ENCODE assay signal across 9 mouse cellular contexts in the genomic region with DNA sequence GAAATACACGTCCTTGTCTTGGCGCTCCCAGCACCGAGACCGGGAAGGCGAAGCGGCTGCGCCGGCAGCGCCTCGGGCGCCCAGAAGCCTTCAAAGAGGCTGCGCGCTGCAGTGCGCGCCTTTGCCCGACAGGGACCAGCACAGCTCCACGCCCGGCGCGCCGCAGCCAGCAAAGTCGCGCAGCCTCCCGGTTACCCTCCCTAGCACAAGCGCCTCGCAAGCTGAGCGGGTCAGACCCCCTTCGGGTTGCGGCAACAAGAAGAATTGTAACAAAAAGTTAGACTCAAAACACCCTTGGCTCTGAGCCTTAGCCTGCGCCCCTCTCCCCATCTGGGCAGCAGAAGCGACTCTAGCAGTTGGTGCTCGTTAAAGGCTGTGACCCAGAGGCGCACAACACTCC. TPM values are rescaled to one million over a fixed set of nuclear protein-coding genes. Genes with fewer than 3 reads are reported as not detected.
DNase-seq lines count a peak whose midpoint lies in the region; ATAC-seq and TF ChIP-seq lines count a peak whose summit lies in the region.
"Had no signal": no experiment of that assay in that cellular context is flagged by ENCODE, and none has a peak within 500 bp of the region (broad histone marks: within the 10 kb centered on the region; RNA-seq: fewer than 3 reads in every experiment).

No protein-coding gene starts in this region.

- H3K9ac ChIP-seq in embryonic facial prominence, embryonic 14.5 days (ENCODE audit: low read depth, low read length): peak overlapping the region; percentile 79
- peak overlapping the region; percentile 72 for H3K9ac ChIP-seq in heart, embryonic 11.5 days (ENCODE audit: low read depth, low read length)
- peak overlapping the region; percentile 59 for H3K9ac ChIP-seq in kidney, embryonic 15.5 days
- H3K9ac ChIP-seq in liver, embryonic 14.5 days (replicated peaks): peak overlapping the region; percentile 43; the same call in 1 of the 2 replicates
- H3K9ac ChIP-seq in neural tube, embryonic 11.5 days (ENCODE audit: low read length): peak overlapping the region; percentile 68
- peak overlapping the region; percentile 68 for H3K9ac ChIP-seq in stomach, embryonic 14.5 days (replicated peaks; ENCODE audit: low read depth, low read length)

- TF ChIP-seq CTCF in liver, embryonic 14.5 days (IDR thresholded peaks at IDR 0.05; ENCODE audit: low read depth): peak; percentile 68

- no peak for TF ChIP-seq EP300 in liver, embryonic 14.5 days (IDR thresholded peaks at IDR 0.05; ENCODE audit: low read depth)

- peak overlapping the region; percentile 72 for H3K4me3 ChIP-seq in embryonic facial prominence, embryonic 14.5 days (ENCODE audit: low read depth, low read length)
- peak overlapping the region; percentile 62 for H3K4me3 ChIP-seq in heart, embryonic 11.5 days (ENCODE audit: low read depth, low read length)
- H3K4me3 ChIP-seq in kidney, embryonic 15.5 days (replicated peaks): peak overlapping the region; percentile 65
- H3K4me3 ChIP-seq in liver, embryonic 14.5 days (ENCODE audit: insufficient read depth in 1 of 2, low read depth in 2 of 2, low read length in 2 of 2): peak overlapping the region; percentile 50 to 61
- peak overlapping the region; percentile 73 for H3K4me3 ChIP-seq in neural tube, embryonic 11.5 days (ENCODE audit: low read depth, low read length)
- H3K4me3 ChIP-seq in stomach, embryonic 14.5 days (ENCODE audit: low read depth, low read length): peak overlapping the region; percentile 62

- H3K4me1 ChIP-seq in embryonic facial prominence, embryonic 14.5 days (ENCODE audit: control insufficient read depth, insufficient read depth, low read length): peaks cover 10% of the 10 kb centered on the region
- H3K4me1 ChIP-seq in heart, embryonic 11.5 days (ENCODE audit: control insufficient read depth, insufficient read depth, low read length): peaks cover 22% of the 10 kb centered on the region
- H3K4me1 ChIP-seq in kidney, embryonic 15.5 days: peaks cover 82% of the 10 kb centered on the region
- no peaks in the 10 kb centered on the region; a peak in 2 of 4 replicates for H3K4me1 ChIP-seq in liver, embryonic 14.5 days (replicated peaks; ENCODE audit: control insufficient read depth in 2 of 2, insufficient read depth in 2 of 2, low read length in 1 of 2)
- peaks cover 37% of the 10 kb centered on the region for H3K4me1 ChIP-seq in neural tube, embryonic 11.5 days (ENCODE audit: control insufficient read depth, insufficient read depth, low read length)
- peaks cover 20% of the 10 kb centered on the region; the same call in 1 of the 2 replicates for H3K4me1 ChIP-seq in stomach, embryonic 14.5 days (ENCODE audit: control insufficient read depth, insufficient read depth, low read length)

- H3K27ac ChIP-seq in embryonic facial prominence, embryonic 14.5 days (replicated peaks; ENCODE audit: low read depth, low read length): peak overlapping the region; percentile 76; the same call in 1 of the 2 replicates
- H3K27ac ChIP-seq in heart, embryonic 11.5 days (ENCODE audit: low read depth, low read length): no peak overlapping the region
- H3K27ac ChIP-seq in kidney, embryonic 15.5 days: peak overlapping the region; percentile 85
- H3K27ac ChIP-seq in liver, embryonic 14.5 days: no peak overlapping the region
- H3K27ac ChIP-seq in neural tube, embryonic 11.5 days (ENCODE audit: low read depth, low read length): peak overlapping the region; percentile 60; the same call in 1 of the 2 replicates
- H3K27ac ChIP-seq in stomach, embryonic 14.5 days (ENCODE audit: low read length): peak overlapping the region; percentile 55; the same call in 1 of the 2 replicates

- WGBS in embryonic facial prominence, embryonic 14.5 days: under 1% methylated on average over 33 of the region's 33 CpGs
- WGBS in heart, embryonic 11.5 days (ENCODE audit: insufficient replicate concordance): under 1% methylated on average over 33 of the region's 33 CpGs
- WGBS in kidney, embryonic 15.5 days: under 1% methylated on average over 33 of the region's 33 CpGs
- WGBS in liver, embryonic 14.5 days (ENCODE audit: insufficient replicate concordance): under 1% methylated on average over 33 of the region's 33 CpGs
- WGBS in neural tube, embryonic 11.5 days: 0% methylated on average over 33 of the region's 33 CpGs
- under 1% methylated on average over 33 of the region's 33 CpGs for WGBS in stomach, embryonic 14.5 days

- peak; percentile 69 to 70 for DNase-seq in left cerebral cortex, adult 18-20 months (ENCODE audit: low spot score in 2 of 2)
- no peak for DNase-seq in left cerebral cortex, adult 11 months (ENCODE audit: low spot score)
- DNase-seq in embryonic facial prominence, embryonic 14.5 days (ENCODE audit: low spot score): peak; percentile 92
- no peak for DNase-seq in liver, embryonic 14.5 days (ENCODE audit: low read depth in 3 of 3, low spot score in 3 of 3)
- DNase-seq in neural tube, embryonic 11.5 days (ENCODE audit: low spot score): peak; percentile 92

- H3K36me3 ChIP-seq in embryonic facial prominence, embryonic 14.5 days (ENCODE audit: control insufficient read depth, insufficient read depth, low read length): no peaks in the 10 kb centered on the region
- no peaks in the 10 kb centered on the region for H3K36me3 ChIP-seq in heart, embryonic 11.5 days (ENCODE audit: control insufficient read depth, insufficient read depth, low read length)
- H3K36me3 ChIP-seq in kidney, embryonic 15.5 days: no peaks in the 10 kb centered on the region
- H3K36me3 ChIP-seq in liver, embryonic 14.5 days (replicated peaks; ENCODE audit: control insufficient read depth, insufficient read depth, low read depth): no peaks in the 10 kb centered on the region
- H3K36me3 ChIP-seq in neural tube, embryonic 11.5 days (ENCODE audit: control insufficient read depth, insufficient read depth, low read length): no peaks in the 10 kb centered on the region
- H3K36me3 ChIP-seq in stomach, embryonic 14.5 days (ENCODE audit: control insufficient read depth, insufficient read depth, low read length): no peaks in the 10 kb centered on the region

- H3K9me3 ChIP-seq in embryonic facial prominence, embryonic 14.5 days (ENCODE audit: control insufficient read depth, low read length): no peaks in the 10 kb centered on the region
- H3K9me3 ChIP-seq in heart, embryonic 11.5 days (replicated peaks; ENCODE audit: control insufficient read depth, low read length): no peaks in the 10 kb centered on the region
- H3K9me3 ChIP-seq in kidney, embryonic 15.5 days (replicated peaks): no peaks in the 10 kb centered on the region
- no peaks in the 10 kb centered on the region for H3K9me3 ChIP-seq in liver, embryonic 14.5 days (ENCODE audit: control insufficient read depth, low read length)
- H3K9me3 ChIP-seq in neural tube, embryonic 11.5 days (ENCODE audit: control insufficient read depth, low read length): no peaks in the 10 kb centered on the region
- H3K9me3 ChIP-seq in stomach, embryonic 14.5 days (ENCODE audit: control insufficient read depth, low read depth, low read length): no peaks in the 10 kb centered on the region

- peak overlapping the region; percentile 92 for H3K4me2 ChIP-seq in embryonic facial prominence, embryonic 14.5 days (ENCODE audit: low read depth, low read length)
- peak overlapping the region; percentile 92 for H3K4me2 ChIP-seq in heart, embryonic 11.5 days
- peak overlapping the region; percentile 87 for H3K4me2 ChIP-seq in kidney, embryonic 15.5 days
- peak overlapping the region; percentile 44 for H3K4me2 ChIP-seq in liver, embryonic 14.5 days (ENCODE audit: low read depth)
- H3K4me2 ChIP-seq in neural tube, embryonic 11.5 days (ENCODE audit: low read depth): peak overlapping the region; percentile 68
- peak overlapping the region; percentile 67 for H3K4me2 ChIP-seq in stomach, embryonic 14.5 days (replicated peaks; ENCODE audit: low read depth, low read length)

- H3K27me3 ChIP-seq in embryonic facial prominence, embryonic 14.5 days (replicated peaks; ENCODE audit: control insufficient read depth, insufficient read depth, low read length): peaks cover 61% of the 10 kb centered on the region
- peaks cover 50% of the 10 kb centered on the region for H3K27me3 ChIP-seq in heart, embryonic 11.5 days (ENCODE audit: control insufficient read depth, insufficient read depth, low read length)
- peaks cover 90% of the 10 kb centered on the region for H3K27me3 ChIP-seq in kidney, embryonic 15.5 days
- H3K27me3 ChIP-seq in liver, embryonic 14.5 days (ENCODE audit: control insufficient read depth, insufficient read depth, low read length): peaks cover 91% of the 10 kb centered on the region
- H3K27me3 ChIP-seq in neural tube, embryonic 11.5 days (ENCODE audit: control insufficient read depth, insufficient read depth, low read length): peaks cover 15% of the 10 kb centered on the region
- 0 out of 2 replicates have a peak, but pooled peaks cover 19% of the 10 kb centered on the region for H3K27me3 ChIP-seq in stomach, embryonic 14.5 days (ENCODE audit: control insufficient read depth, insufficient read depth, low read length)

- ATAC-seq in embryonic facial prominence, embryonic 14.5 days (ENCODE audit: low read depth): peak; percentile 58
- peak; percentile 70 for ATAC-seq in heart, embryonic 11.5 days (replicated peaks; ENCODE audit: insufficient number of reproducible peaks, low FRiP score, low TSS enrichment)
- ATAC-seq in kidney, embryonic 15.5 days (replicated peaks; ENCODE audit: low FRiP score): no peak
- ATAC-seq in liver, embryonic 14.5 days (ENCODE audit: insufficient read depth): no peak
- peak; percentile 46; the same call in 1 of the 2 replicates for ATAC-seq in neural tube, embryonic 11.5 days (ENCODE audit: insufficient read depth, low FRiP score, low TSS enrichment)
- ATAC-seq in stomach, embryonic 14.5 days (ENCODE audit: insufficient number of reproducible peaks, insufficient read depth, low FRiP score, low read depth): 0 out of 2 replicates have a peak, but pooled peaks have one; percentile 37

RNA-seq across cellular contexts. Expression of gene Hs3st3b1, which starts 1.6 kb away (rescaled TPM):
- 1 to 10 TPM; 1.9 TPM for total RNA-seq in left cerebral cortex, adult 18-20 months (2021)
- polyA plus RNA-seq in embryonic facial prominence, embryonic 14.5 days (2014; fragmentation: Nextera tagmentation; extraction: Ambion mirVana): 10.9 and 12.1 TPM in 2 replicates
- 4.2 and 5.3 TPM in 2 replicates for polyA plus RNA-seq in heart, embryonic 11.5 days (2014; fragmentation: Nextera tagmentation; extraction: Ambion mirVana)
- polyA plus RNA-seq in kidney, embryonic 15.5 days (2015; fragmentation: Nextera tagmentation; extraction: Ambion mirVana): 33.2 and 34.6 TPM in 2 replicates
- 7.8 and 8.0 TPM in 2 replicates for polyA plus RNA-seq in liver, embryonic 14.5 days (2012; rRNA removed)
- polyA plus RNA-seq in liver, embryonic 14.5 days (2014; fragmentation: Nextera tagmentation; extraction: Ambion mirVana): 10.4 and 12.1 TPM in 2 replicates
- polyA plus RNA-seq in neural tube, embryonic 11.5 days (2014; fragmentation: Nextera tagmentation; extraction: Ambion mirVana): 13.0 and 14.0 TPM in 2 replicates
- polyA plus RNA-seq in stomach, embryonic 14.5 days (2014; fragmentation: Nextera tagmentation; extraction: Ambion mirVana): 11.1 and 11.4 TPM in 2 replicates
- total RNA-seq: MEL had no signal

Comparison
In these comparisons a context has a peak if more than half of its experiments do, and no peak if none do; other contexts are left out.
1. DNase-seq: peak in left cerebral cortex, adult 18-20 months (2 of 2), embryonic facial prominence, embryonic 14.5 days (single experiment) and neural tube, embryonic 11.5 days (single experiment); none in left cerebral cortex, adult 11 months (single experiment) and liver, embryonic 14.5 days (0 of 3).
2. ATAC-seq: peak in embryonic facial prominence, embryonic 14.5 days (single experiment), heart, embryonic 11.5 days (single experiment), neural tube, embryonic 11.5 days (single experiment) and stomach, embryonic 14.5 days (single experiment); none in kidney, embryonic 15.5 days (single experiment) and liver, embryonic 14.5 days (single experiment).
3. H3K27ac ChIP-seq: peak in embryonic facial prominence, embryonic 14.5 days (single experiment), kidney, embryonic 15.5 days (single experiment), neural tube, embryonic 11.5 days (single experiment) and stomach, embryonic 14.5 days (single experiment); none in heart, embryonic 11.5 days (single experiment) and liver, embryonic 14.5 days (single experiment).
4. Peak in every context shown above with its lines, with median percentiles within 50 percentile points of each other: H3K4me2 ChIP-seq, H3K4me3 ChIP-seq and H3K9ac ChIP-seq.